Mouse (Mus musculus): ENCODE measurements around the gene Galt. TPM values are rescaled to one million over a fixed set of nuclear protein-coding genes. Genes with fewer than 3 reads are reported as not detected.

Galt gene
- 48.4 and 54.8 TPM in 2 replicates for polyA plus RNA-seq (2015; fragmentation: Nextera tagmentation; extraction: Ambion mirVana)

DNA sequence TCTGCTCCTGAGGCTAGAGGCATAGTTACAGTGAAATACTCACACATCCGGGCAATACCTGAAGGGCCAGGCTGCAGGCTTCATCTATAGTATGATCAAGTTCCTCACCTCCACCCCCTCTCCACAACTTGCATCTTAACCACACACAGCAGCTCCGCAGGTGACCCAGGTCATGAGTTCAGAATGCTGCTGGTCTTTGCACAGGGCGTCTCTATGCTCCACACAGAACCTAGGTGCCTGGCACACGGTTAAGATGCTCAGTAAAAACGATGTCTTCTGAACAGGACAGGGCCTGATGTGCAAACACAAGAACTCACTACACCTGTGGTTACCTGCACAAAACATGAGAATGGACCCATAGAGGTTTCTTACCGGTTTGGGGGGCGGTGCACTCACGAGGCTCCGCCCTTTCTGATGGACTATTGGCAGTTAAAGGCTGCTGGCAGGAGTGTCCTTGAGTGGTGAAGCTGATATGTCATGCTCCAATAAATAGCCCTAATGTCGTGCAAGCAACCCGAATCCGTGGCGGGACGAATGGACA, at the start of gene Galt:
Gene Galt (plus strand): TSS at position 432 of the 541 bp plus-strand sequence.
- 13% methylated on average over 14 of the region's 14 CpGs for WGBS
- Histone ChIP-seq H3K4me1 (peaks cover 22% of the 10 kb centered on the region), H3K9me3 (replicated peaks) (no peaks in the 10 kb centered on the region), H3K4me3 (replicated peaks) (peak within 1 kb of the TSS; percentile 78), H3K27ac (replicated peaks) (peak within 1 kb of the TSS; percentile 87), H3K27me3 (replicated peaks) (no peaks in the 10 kb centered on the region), H3K9ac (replicated peaks) (peak within 1 kb of the TSS; percentile 84), H3K36me3 (peaks cover 7% of the 10 kb centered on the region; the same call in 1 of the 2 replicates), H3K4me2 (peak within 1 kb of the TSS; percentile 95)
- peak; percentile 79 for ATAC-seq (ENCODE audit: low FRiP score)

DNA sequence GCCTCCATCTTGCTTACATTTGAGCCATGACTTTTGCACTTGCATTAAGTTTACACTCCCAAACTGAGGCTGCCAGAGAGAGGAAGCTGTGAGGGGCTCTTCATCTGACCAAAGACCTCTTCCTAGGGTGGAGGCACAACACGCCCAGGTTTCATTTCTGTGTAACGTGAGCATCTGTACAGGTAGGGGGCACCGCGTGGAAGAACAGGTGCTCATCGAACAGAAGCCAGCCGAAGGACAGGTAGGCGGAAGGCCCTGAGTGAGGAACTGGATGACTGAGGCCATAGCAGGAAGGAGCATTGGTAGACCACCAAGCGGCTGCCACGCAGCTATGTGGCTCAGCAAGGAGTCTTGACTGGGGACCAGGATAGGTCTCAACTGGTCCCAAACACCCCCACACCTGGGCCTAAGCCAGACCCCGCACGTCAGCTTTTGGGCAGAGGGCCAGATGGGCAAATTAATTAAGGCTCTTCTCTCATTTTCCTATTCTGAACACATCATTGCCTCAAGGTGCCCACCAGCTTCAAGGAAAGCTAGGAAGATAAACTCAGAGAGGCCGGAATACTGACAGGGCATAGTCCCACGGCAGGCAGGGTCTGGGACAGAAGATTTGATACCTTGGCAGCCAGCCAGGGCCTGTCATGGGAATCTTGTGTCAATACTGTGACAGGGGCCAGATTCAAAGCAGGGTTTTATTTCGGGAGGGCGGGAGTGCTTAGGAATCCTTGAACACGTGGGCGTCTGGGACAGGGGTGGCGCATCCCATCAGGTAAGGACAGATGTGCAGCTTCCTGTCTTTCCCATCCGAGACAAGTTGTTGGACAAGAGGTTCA, 48.9 kb upstream of the Galt start:
- Histone ChIP-seq H3K36me3 (no peaks in the 10 kb centered on the region), H3K9ac (replicated peaks) (no peak overlapping the region), H3K27me3 (replicated peaks) (peaks cover 8% of the 10 kb centered on the region; the same call in 1 of the 2 replicates), H3K4me3 (replicated peaks) (no peak overlapping the region), H3K9me3 (replicated peaks) (no peaks in the 10 kb centered on the region), H3K27ac (replicated peaks) (no peak overlapping the region), H3K4me2 (peak overlapping the region; percentile 45), H3K4me1 (peaks cover 29% of the 10 kb centered on the region)
- no peak for ATAC-seq (ENCODE audit: low FRiP score)
- 57% methylated on average over 19 of the region's 19 CpGs for WGBS

DNA sequence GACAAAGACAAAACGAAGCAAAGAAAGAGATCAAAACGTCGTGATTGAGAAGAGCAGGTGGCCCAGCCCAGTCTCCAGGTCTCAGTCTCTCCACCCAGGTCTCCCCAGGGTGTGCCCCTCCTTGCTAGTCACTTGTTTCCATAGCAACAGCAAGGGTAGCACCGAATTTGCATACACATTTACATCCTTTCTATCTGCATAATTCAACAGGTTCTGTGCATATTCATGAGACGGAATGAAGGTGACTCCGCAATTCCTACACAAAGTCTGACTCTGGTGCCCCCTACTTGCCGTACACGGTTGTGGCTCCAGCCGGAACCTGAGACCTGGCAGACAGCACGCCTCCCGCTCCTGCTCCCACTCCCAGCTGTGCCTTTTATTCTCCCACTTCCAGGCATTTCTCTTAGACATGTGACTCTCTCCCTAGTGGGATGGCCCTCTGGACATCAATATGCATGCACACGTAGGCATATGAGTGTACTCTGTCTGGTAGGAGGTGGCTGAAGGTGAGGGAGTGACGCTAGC, 48.0 kb upstream of the Galt start:
- peak overlapping the region; percentile 26 for H3K9ac ChIP-seq (replicated peaks)

DNA sequence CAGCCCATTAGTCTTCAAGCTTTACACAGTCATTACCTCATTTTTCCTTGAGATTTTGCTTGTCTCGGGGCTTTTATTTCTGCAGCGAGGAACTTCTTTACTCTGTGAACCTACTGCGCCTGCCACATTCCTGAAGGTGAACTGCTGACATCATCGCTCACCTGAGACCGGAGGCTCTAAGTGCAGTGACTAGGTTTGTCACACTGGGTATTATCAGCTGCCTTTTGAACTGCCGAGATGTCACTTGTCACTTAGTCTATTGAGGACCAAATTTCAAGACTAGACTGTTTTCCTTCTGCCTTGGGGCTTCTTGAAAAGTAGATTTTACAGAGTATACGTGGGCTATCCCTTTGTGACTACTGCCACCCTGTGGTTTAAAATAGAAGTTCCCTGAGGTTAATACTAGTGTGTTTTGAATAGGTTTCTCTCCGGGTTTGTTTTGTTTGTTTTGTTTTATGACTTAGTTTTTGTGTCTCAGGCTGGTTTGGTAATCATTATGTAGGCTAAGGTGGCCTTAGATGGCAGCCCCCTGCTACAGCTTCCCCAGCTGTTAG, 46.8 kb upstream of the Galt start:
- Histone ChIP-seq H3K9me3 (replicated peaks) (no peaks in the 10 kb centered on the region), H3K4me2 (no peak overlapping the region), H3K9ac (replicated peaks) (no peak overlapping the region), H3K4me3 (replicated peaks) (no peak overlapping the region), H3K27ac (replicated peaks) (no peak overlapping the region), H3K27me3 (replicated peaks) (peaks cover 8% of the 10 kb centered on the region; the same call in 1 of the 2 replicates), H3K4me1 (peaks cover 47% of the 10 kb centered on the region), H3K36me3 (no peaks in the 10 kb centered on the region)
- ATAC-seq (ENCODE audit: low FRiP score) = no peak
- WGBS = 44% methylated on average over 8 of the region's 8 CpGs

More for the DNA sequence above, 48.0 kb upstream of the Galt start:
- 1% methylated on average over 13 of the region's 13 CpGs for WGBS
- peak; percentile 76 for ATAC-seq (ENCODE audit: low FRiP score)
- H3K9me3 ChIP-seq (replicated peaks) = no peaks in the 10 kb centered on the region
- peaks cover 8% of the 10 kb centered on the region; the same call in 1 of the 2 replicates for H3K27me3 ChIP-seq (replicated peaks)
- H3K4me2 ChIP-seq = peak overlapping the region; percentile 45
- H3K4me1 ChIP-seq = peaks cover 38% of the 10 kb centered on the region
- H3K4me3 ChIP-seq (replicated peaks) = no peak overlapping the region
- no peaks in the 10 kb centered on the region for H3K36me3 ChIP-seq
- H3K27ac ChIP-seq (replicated peaks) = peak overlapping the region; percentile 48

DNA sequence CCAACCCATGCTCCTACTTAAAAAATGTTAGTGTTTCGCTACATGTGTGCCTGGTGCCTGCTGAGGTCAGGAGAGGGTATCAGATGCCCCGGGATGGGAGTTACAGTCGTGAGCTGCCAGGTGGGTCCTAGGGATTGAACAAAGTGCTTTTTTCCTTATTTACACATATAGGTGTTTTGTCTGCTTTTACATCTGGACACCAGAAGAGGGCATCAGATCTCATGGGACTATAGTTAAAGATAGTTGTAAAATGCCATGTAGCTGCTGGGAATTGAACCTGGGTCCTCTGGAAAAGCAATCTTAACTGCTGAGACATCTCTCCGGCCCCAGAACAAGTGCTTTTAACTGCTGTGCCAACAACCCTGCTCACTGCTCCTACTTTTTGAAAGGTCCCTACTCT, 44.8 kb upstream of the Galt start:
- Histone ChIP-seq H3K4me2 (no peak overlapping the region), H3K4me1 (peaks cover 62% of the 10 kb centered on the region), H3K27me3 (replicated peaks) (peaks cover 6% of the 10 kb centered on the region; the same call in 1 of the 2 replicates), H3K4me3 (replicated peaks) (no peak overlapping the region), H3K9ac (replicated peaks) (no peak overlapping the region), H3K36me3 (no peaks in the 10 kb centered on the region), H3K27ac (replicated peaks) (no peak overlapping the region), H3K9me3 (replicated peaks) (no peaks in the 10 kb centered on the region)
- WGBS = 69% methylated on average over 4 of the region's 4 CpGs
- ATAC-seq (ENCODE audit: low FRiP score) = no peak

DNA sequence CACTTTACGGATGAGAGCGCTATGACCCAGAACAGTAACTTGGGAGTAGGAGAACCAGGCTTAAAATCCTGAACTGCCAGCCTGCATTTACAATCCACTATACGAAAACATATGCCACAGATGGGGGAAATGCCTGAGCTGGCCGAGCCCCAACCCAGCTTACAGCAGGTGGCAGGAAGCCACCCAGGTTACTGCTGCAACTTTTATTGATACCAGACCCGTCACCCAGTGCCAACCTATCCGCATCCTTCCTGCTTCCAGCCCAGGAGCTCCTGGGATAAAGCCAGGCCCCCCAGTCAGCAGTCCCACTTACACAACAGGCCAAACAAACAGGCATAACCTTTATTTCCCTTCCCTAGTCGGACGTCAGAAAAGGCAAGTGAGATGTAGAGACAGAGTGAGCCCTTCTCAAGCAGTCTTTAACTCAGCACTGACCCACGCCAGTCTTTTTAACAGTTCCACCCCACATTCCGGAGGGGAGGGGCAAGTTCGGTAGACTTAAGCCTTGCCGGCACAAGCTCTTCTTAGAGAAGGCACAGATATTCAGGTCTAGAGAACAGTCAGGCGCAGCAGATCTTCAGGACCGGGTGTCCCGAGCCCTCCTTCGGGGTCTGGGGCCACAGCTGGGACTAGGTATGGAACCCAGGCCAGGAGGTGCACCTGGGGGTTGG, 43.2 kb upstream of the Galt start:
- peaks cover 58% of the 10 kb centered on the region for H3K4me1 ChIP-seq
- no peak for ATAC-seq (ENCODE audit: low FRiP score)
- WGBS = 75% methylated on average over 16 of the region's 16 CpGs
- peaks cover 7% of the 10 kb centered on the region for H3K36me3 ChIP-seq
- H3K27ac ChIP-seq (replicated peaks) = no peak overlapping the region
- peak overlapping the region; percentile 94 for H3K4me2 ChIP-seq
- peak overlapping the region; percentile 83 for H3K4me3 ChIP-seq (replicated peaks)
- peak overlapping the region; percentile 98; the same call in 1 of the 2 replicates for H3K9ac ChIP-seq (replicated peaks)
- H3K27me3 ChIP-seq (replicated peaks) = no peaks in the 10 kb centered on the region
- H3K9me3 ChIP-seq (replicated peaks) = no peaks in the 10 kb centered on the region

DNA sequence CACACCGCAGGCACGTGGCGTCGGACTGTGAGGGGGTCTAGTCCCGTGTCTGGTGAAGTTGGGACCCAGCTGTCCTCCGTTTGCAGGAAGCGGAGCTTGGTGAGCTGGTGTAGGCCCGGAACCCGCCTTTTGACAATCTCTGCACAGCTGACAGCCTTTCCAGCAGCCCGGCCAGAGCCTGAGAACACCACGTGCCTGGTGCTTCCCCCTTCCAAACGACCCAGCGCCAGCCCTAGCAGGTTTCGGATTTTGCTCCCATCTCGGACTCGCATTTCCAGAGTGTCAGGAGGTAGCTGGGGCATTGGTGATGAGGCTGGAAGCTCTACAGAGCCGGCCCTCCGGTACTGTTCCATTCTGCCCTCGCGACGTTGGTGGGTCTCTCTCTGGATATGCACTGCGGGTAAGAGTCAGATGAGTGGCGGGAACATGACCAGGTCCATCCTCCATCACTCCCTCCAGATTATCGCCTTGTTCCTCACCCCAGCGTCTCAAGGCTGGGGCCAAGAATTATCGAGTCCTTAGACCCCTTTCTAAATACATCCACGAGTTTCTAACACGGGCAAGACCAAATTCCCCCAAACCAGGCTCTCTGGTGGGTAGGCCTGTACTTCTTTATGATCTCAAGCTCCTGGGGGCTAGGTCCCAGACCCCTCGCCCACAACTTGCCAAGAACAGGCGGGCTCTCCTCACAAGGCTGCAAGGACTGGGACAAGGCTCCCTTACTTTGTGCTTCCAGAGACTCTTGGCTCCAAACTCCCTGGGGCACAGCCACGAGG, 42.4 kb upstream of the Galt start:
- Histone ChIP-seq H3K4me2 (peak overlapping the region; percentile 94), H3K36me3 (peaks cover 14% of the 10 kb centered on the region), H3K9me3 (replicated peaks) (no peaks in the 10 kb centered on the region), H3K27me3 (replicated peaks) (no peaks in the 10 kb centered on the region), H3K27ac (replicated peaks) (peak overlapping the region; percentile 79), H3K4me1 (peaks cover 58% of the 10 kb centered on the region), H3K9ac (replicated peaks) (peak overlapping the region; percentile 98), H3K4me3 (replicated peaks) (peak overlapping the region; percentile 83)
- WGBS = 43% methylated on average over 31 of the region's 31 CpGs
- peak; percentile 15; the same call in 1 of the 2 replicates for ATAC-seq (ENCODE audit: low FRiP score)

DNA sequence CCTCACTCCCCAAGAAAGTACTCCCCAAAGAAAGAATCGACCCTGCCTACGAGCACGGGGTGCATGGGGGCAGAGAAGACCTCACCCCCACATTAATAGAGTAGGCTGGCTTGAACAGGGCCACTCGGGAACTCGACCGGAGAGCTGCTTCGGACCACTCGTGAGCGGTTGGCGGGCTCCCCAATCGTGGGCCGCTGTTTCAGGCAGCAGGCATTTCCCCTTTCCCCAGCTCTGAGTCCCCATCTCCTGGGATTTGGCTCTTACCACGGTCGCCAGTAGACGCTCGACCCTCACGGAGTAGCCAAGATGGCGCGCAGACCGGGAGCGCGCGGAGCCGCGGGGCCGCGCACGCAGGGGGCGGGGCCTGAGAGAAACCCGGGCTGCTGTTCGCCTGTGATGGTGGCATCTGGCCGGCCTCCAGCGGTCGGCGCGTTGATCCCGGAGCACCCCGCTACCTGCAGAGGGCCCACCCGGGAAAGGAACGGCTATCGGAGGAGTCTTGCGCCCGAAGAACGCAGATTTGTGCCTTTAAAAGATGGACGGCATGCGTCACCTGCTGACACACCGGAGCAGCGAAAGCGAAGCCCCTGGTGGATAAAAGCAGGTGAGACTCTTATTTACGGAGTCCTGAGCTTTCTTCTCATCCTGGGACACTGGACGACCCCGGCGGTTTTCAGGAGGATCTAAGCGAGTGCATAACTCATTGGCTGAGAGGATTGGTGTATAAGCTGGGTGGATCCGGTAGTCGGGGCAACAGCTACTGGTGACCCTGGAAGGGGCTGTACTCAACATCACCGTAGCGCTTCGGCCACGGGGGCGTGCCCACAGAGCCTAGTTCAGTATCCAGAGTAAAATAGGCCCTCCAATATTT, 41.6 kb upstream of the Galt start, which contains the start of gene Rpp25l:
Gene Rpp25l (minus strand): TSS at position 338 of the 871 bp plus-strand sequence.
- no peaks in the 10 kb centered on the region for H3K9me3 ChIP-seq (replicated peaks)
- H3K9ac ChIP-seq (replicated peaks) = peak within 1 kb of the TSS; percentile 98
- H3K27ac ChIP-seq (replicated peaks) = peak within 1 kb of the TSS; percentile 79
- H3K4me3 ChIP-seq (replicated peaks) = peak within 1 kb of the TSS; percentile 83
- H3K4me2 ChIP-seq = peak within 1 kb of the TSS; percentile 94
- ATAC-seq (ENCODE audit: low FRiP score) = peak; percentile 71
- WGBS = under 1% methylated on average over 61 of the region's 61 CpGs
- peaks cover 52% of the 10 kb centered on the region for H3K4me1 ChIP-seq
- peaks cover 22% of the 10 kb centered on the region for H3K36me3 ChIP-seq
- H3K27me3 ChIP-seq (replicated peaks) = no peaks in the 10 kb centered on the region

DNA sequence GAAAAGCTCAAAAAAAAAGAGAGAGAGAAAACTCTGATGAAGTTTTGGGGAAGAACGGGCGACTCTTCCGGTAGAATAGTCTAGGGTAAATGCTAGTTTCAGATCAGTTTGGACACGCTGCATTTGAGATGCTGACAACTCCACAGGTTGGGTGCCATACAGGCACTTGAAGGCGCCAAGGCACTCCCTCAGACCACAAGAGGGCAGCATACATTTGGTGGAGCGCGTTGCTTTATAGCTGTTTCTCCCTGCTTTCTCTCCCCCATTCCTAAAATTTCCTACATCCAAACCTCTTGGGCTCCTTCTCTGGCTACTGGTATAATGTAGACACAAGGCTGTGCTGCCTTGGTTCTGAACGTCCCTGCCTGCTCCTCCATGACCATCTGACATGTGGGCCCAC, 40.8 kb upstream of the Galt start:
- peaks cover 52% of the 10 kb centered on the region for H3K4me1 ChIP-seq
- H3K9ac ChIP-seq (replicated peaks) = no peak overlapping the region
- peak overlapping the region; percentile 94 for H3K4me2 ChIP-seq
- no peak for ATAC-seq (ENCODE audit: low FRiP score)
- H3K4me3 ChIP-seq (replicated peaks) = peak overlapping the region; percentile 83
- H3K36me3 ChIP-seq = peaks cover 31% of the 10 kb centered on the region
- 0 out of 2 replicates have a peak overlapping the region, but pooled peaks have one; percentile 28 for H3K27ac ChIP-seq (replicated peaks)
- H3K27me3 ChIP-seq (replicated peaks) = no peaks in the 10 kb centered on the region
- no peaks in the 10 kb centered on the region for H3K9me3 ChIP-seq (replicated peaks)
- 13% methylated on average over 8 of the region's 8 CpGs for WGBS

DNA sequence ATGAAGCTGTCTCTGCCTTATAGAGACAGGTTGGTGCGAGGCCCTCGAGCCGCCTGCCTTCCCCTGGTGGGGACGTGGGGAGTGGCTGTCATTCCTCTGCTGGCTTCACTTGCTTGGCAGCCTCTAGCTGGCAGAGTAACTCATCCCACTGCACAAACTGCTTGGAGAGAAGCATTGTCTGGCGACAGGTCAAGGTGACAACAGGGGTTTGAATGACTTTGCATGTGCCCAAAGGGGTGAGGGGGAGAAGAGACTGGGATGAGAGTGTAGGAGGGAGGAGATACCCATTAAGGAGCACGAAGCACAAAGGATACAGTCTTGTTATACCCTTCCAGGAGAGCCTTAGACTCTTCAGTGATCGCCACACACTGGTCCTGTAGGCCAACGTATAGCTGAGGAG, 39.9 kb upstream of the Galt start:
- Histone ChIP-seq H3K9ac (replicated peaks) (no peak overlapping the region), H3K27ac (replicated peaks) (no peak overlapping the region), H3K4me1 (peaks cover 52% of the 10 kb centered on the region), H3K4me3 (replicated peaks) (no peak overlapping the region), H3K9me3 (replicated peaks) (no peaks in the 10 kb centered on the region), H3K4me2 (no peak overlapping the region), H3K27me3 (replicated peaks) (no peaks in the 10 kb centered on the region), H3K36me3 (peaks cover 39% of the 10 kb centered on the region)
- 79% methylated on average over 8 of the region's 8 CpGs for WGBS
- no peak for ATAC-seq (ENCODE audit: low FRiP score)
